Mouse (Mus musculus) WW6 (cell line): ENCODE measurements around the gene Klhl8.

Experiments
- DNase-seq: peaks from one replicate; pipeline ENCODE4 v3.0.0-alpha.2; 2013; ENCODE audit warnings: low read depth, low spot score

Klhl8 gene

GRCm38 (mm10) chr5:103846609-103847008, 64.5 kb downstream of the Klhl8 start:
- DNase-seq, result no peak

GRCm38 (mm10) chr5:103846154-103846551, 64.9 kb downstream of the Klhl8 start:
- no peak for DNase-seq

- DNase-seq, result no peak
Measured at GRCm38 (mm10) chr5:103845418-103846153, 65.5 kb downstream of the Klhl8 start.

- DNase-seq, result no peak
Measured at GRCm38 (mm10) chr5:103843938-103844337, 67.1 kb downstream of the Klhl8 start.

GRCm38 (mm10) chr5:103839265-103839626, 71.8 kb downstream of the Klhl8 start:
- DNase-seq, result no peak

GRCm38 (mm10) chr5:103838550-103839264, 72.4 kb downstream of the Klhl8 start:
- DNase-seq, result no peak

- no peak for DNase-seq
Measured at GRCm38 (mm10) chr5:103836148-103836784, 74.8 kb downstream of the Klhl8 start.

GRCm38 (mm10) chr5:103835471-103836147, 75.5 kb downstream of the Klhl8 start:
- DNase-seq, result no peak

GRCm38 (mm10) chr5:103830886-103831285, 80.2 kb downstream of the Klhl8 start:
- DNase-seq, result no peak

- DNase-seq, result no peak
Measured at GRCm38 (mm10) chr5:103829158-103829557, 81.9 kb downstream of the Klhl8 start.

- DNase-seq, result no peak
Measured at GRCm38 (mm10) chr5:103828729-103829128, 82.3 kb downstream of the Klhl8 start.

- DNase-seq, result no peak
Measured at GRCm38 (mm10) chr5:103828304-103828703, 82.8 kb downstream of the Klhl8 start.

- DNase-seq, result no peak
Measured at GRCm38 (mm10) chr5:103822949-103823348, 88.1 kb downstream of the Klhl8 start.

GRCm38 (mm10) chr5:103821500-103822298, 89.4 kb downstream of the Klhl8 start:
- no peak for DNase-seq

GRCm38 (mm10) chr5:103821062-103821461, 90.0 kb downstream of the Klhl8 start:
- no peak for DNase-seq

- DNase-seq, result no peak
Measured at GRCm38 (mm10) chr5:103819674-103820073, 91.4 kb downstream of the Klhl8 start.

GRCm38 (mm10) chr5:103818602-103819001, 92.5 kb downstream of the Klhl8 start:
- no peak for DNase-seq

- peak; percentile 65 for DNase-seq
Measured at GRCm38 (mm10) chr5:103817754-103818153, 93.3 kb downstream of the Klhl8 start.

- no peak for DNase-seq
Measured at GRCm38 (mm10) chr5:103816718-103817117, 94.3 kb downstream of the Klhl8 start.

GRCm38 (mm10) chr5:103815249-103815617, 95.8 kb downstream of the Klhl8 start:
- no peak for DNase-seq

- DNase-seq, result no peak
Measured at GRCm38 (mm10) chr5:103814551-103815248, 96.4 kb downstream of the Klhl8 start.
